Mouse (Mus musculus) olfactory bulb, adult 2 months (tissue): ENCODE data around the gene Asic2.

ENCODE experiments used
- CTCF ChIP-seq: fragments of 200-500 bp; IDR thresholded peaks from 2 replicates; pipeline ENCODE4 v1.5.1; 2012; ENCODE audit warnings: low read depth, mild to moderate bottlenecking, low read length, moderate library complexity; ENCODE audit not compliant: insufficient read depth
- POLR2A ChIP-seq: fragments of 200-500 bp; IDR thresholded peaks from 2 replicates; pipeline ENCODE4 v1.6.1; 2012; ENCODE audit warnings: mild to moderate bottlenecking, low read depth, low read length, moderate library complexity; ENCODE audit not compliant: insufficient read depth

DNA sequence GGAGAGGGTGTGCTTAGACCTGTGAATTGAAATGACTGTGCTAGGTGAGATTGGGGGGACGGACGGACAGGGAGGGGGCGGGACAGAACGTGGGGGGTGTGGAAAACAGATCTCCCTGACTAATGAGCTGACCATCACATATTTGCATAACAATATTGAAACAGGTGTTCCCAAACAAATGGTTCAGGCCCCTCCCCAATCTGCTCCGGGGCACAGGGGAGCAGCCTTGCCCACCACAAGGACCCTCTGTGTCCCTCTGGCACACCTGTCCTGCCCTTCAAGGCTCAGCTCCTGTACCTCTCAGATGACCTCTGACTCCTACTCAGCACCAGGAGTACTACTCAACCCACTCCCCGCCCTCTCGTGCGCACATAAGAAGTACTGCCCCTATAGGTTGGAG is 351.8 kb downstream of the Asic2 start:
- no peak for TF ChIP-seq POLR2A
- no peak for TF ChIP-seq CTCF
